Mouse (Mus musculus) hematopoietic multipotent progenitor cell, adult 10-12 weeks (in vitro differentiated cells): ENCODE data around the gene Themis3. TPM values are rescaled to one million over a fixed set of nuclear protein-coding genes. Genes with fewer than 3 reads are reported as not detected.

Source experiments
- polyA plus RNA-seq: library from polyadenylated mRNA; stranded (reverse); fragments of >175 nt; gene quantifications from 2 replicates; pipeline ENCODE4 v1.2.3, GENCODE M21; 2012; ENCODE audit warnings: low replicate concordance

Themis3 gene
- polyA plus RNA-seq: not detected in 2 replicates

DNA sequence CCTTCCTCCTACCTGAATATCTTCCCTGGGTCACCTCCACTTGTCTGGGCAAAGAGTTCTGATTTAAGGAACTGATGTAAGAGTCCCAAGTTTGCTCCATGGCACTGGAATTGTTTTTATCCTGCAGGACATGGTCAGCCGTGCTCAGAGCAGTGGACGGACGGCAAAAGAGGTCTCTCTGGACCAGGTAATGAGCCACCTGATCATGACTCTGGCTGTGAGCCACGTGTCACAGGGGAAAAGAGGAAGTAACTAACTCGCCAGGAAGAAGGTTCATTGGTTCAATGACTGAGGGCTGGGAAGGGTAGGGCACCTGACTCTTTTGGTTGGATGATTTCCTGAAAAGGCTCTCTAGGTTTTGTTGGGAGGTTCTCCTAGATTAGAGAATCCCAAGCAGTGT, at the start of gene Themis3:
Gene Themis3 (minus strand): TSS at position 187 of the 400 bp plus-strand sequence.

DNA sequence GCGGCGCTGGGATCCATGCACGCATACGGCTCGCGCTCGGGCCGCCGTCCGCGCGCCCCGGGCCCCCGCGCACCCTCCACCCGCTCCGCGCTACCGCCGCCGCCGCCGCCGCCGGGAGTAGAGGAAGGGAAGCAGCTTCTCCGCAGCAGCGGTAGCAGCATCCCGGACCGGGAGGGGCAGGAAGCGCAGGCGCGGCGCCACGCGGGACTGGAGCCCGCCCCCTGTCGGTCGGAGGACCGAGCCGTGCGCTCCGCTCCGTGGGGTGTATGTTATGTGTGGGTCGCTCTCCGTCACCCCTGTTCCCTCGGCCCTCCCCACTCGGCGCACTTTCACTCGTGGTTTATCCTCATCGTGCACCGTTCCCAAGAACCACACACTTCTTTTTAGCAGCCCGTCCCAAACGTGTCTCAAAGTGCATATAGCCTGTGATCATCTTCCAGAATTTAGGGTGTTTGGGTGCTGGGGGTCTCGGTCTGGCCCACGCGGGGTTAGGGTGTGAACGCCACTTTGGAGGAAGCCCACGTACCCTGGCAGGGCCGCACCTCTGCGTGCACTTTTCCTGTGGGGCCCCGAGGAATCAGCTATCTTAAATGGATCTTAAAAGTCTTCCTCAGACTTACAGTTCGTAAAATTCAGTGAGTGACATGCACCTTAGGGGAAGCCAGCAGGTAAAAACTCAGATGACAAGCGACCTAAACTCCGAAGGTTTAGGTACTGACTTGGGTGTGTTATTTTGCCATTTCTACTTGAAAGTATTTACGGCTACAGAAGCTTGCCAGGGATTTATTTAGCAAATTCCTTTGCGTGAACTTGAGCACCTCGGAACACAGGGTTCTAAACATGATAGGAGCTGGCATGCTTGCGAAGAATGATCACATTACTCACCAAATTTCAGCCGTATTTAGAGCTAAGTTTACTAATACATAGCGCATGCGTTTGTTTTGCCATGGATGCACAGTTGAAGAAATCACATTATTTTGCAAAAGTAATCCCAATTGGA, 74.6 kb downstream of the Themis3 start, which contains the start of gene Rab12:
Gene Rab12 (minus strand): TSS at position 176 of the 1,000 bp plus-strand sequence.

Other genes starting within 250 kb of the Themis3 start
- gene Mtcl1, start 144.9 kb downstream of the Themis3 start, polyA plus RNA-seq: 0.08 TPM in 1 of 2 replicates, not detected in the other
- 13.1 and 29.3 TPM in 2 replicates for gene Rab12, start 74.9 kb downstream of the Themis3 start, polyA plus RNA-seq